Mouse (Mus musculus) E14TG2a.4 (cell line): ENCODE results near the gene Setd3.

ENCODE experiments used
- CTCF ChIP-seq: conservative IDR thresholded peaks from 2 replicates; pipeline ENCODE4 v1.5.1; 2014; ENCODE audit warnings: low read length
- NANOG ChIP-seq: IDR thresholded peaks from 2 replicates; pipeline ENCODE4 v1.6.1; 2014; ENCODE audit warnings: borderline replicate concordance, low read length, mixed read lengths
- POU5F1 ChIP-seq: IDR thresholded peaks from 2 replicates; pipeline ENCODE4 v1.6.1; 2014; ENCODE audit warnings: low read length, borderline replicate concordance

- TF ChIP-seq CTCF (no peak), POU5F1 (no peak), NANOG (no peak)
Measured at GRCm38 (mm10) chr12:108198447-108198846, 19.3 kb upstream of the Setd3 start.
